In genomic region chr9:48058599-48058998, GRCm38 (mm10) we compare ENCODE assay signal across 10 mouse cellular contexts.
DNase-seq lines count a peak whose midpoint lies in the region; ATAC-seq and TF ChIP-seq lines count a peak whose summit lies in the region.
"Had no signal": no experiment of that assay in that cellular context is flagged by ENCODE, and none has a peak within 500 bp of the region (broad histone marks: within the 10 kb centered on the region; RNA-seq: fewer than 3 reads in every experiment).

No protein-coding gene starts in this region.

- H3K36me3 ChIP-seq in embryonic facial prominence, embryonic 10.5 days (replicated peaks) = no peaks in the 10 kb centered on the region
- H3K36me3 ChIP-seq in limb, embryonic 14.5 days (ENCODE audit: control insufficient read depth, insufficient read depth, low read length) = no peaks in the 10 kb centered on the region
- H3K36me3 ChIP-seq in intestine, embryonic 15.5 days = no peaks in the 10 kb centered on the region
- H3K36me3 ChIP-seq: limb, embryonic 13.5 days had no signal

- peaks cover 20% of the 10 kb centered on the region for H3K4me1 ChIP-seq in embryonic facial prominence, embryonic 10.5 days
- no peaks in the 10 kb centered on the region for H3K4me1 ChIP-seq in limb, embryonic 14.5 days (ENCODE audit: control insufficient read depth, insufficient read depth, low read length)
- H3K4me1 ChIP-seq in intestine, embryonic 15.5 days (replicated peaks) = no peaks in the 10 kb centered on the region
- H3K4me1 ChIP-seq: limb, embryonic 13.5 days had no signal

- TF ChIP-seq POLR2A in limb, embryonic 14.5 days (IDR thresholded peaks at IDR 0.05; ENCODE audit: borderline replicate concordance, extremely low read depth, insufficient read depth, insufficient read length) = no peak

- H3K27me3 ChIP-seq in embryonic facial prominence, embryonic 10.5 days (replicated peaks; ENCODE audit: low read depth, poor library complexity, severe bottlenecking) = no peaks in the 10 kb centered on the region
- H3K27me3 ChIP-seq in limb, embryonic 14.5 days (ENCODE audit: control insufficient read depth, insufficient read depth, low read length) = no peaks in the 10 kb centered on the region
- H3K27me3 ChIP-seq in intestine, embryonic 15.5 days (replicated peaks) = no peaks in the 10 kb centered on the region
- H3K27me3 ChIP-seq: limb, embryonic 13.5 days had no signal

- no peak overlapping the region for H3K4me2 ChIP-seq in limb, embryonic 14.5 days (replicated peaks; ENCODE audit: low read depth, low read length, severe bottlenecking)
- H3K4me2 ChIP-seq in intestine, embryonic 15.5 days (replicated peaks) = no peak overlapping the region
- H3K4me2 ChIP-seq: limb, embryonic 13.5 days had no signal

- no peak overlapping the region for H3K27ac ChIP-seq in embryonic facial prominence, embryonic 10.5 days (replicated peaks)
- H3K27ac ChIP-seq in limb, embryonic 14.5 days (replicated peaks; ENCODE audit: low read depth, low read length) = no peak overlapping the region
- no peak overlapping the region for H3K27ac ChIP-seq in intestine, embryonic 15.5 days
- H3K27ac ChIP-seq: limb, embryonic 13.5 days had no signal

- H3K4me3 ChIP-seq in embryonic facial prominence, embryonic 10.5 days = no peak overlapping the region
- no peak overlapping the region for H3K4me3 ChIP-seq in limb, embryonic 14.5 days (replicated peaks; ENCODE audit: low read length)
- H3K4me3 ChIP-seq in intestine, embryonic 15.5 days (replicated peaks) = no peak overlapping the region
- H3K4me3 ChIP-seq: limb, embryonic 13.5 days had no signal

- H3K9me3 ChIP-seq in embryonic facial prominence, embryonic 10.5 days = no peaks in the 10 kb centered on the region
- H3K9me3 ChIP-seq in limb, embryonic 14.5 days (ENCODE audit: control insufficient read depth, low read length) = no peaks in the 10 kb centered on the region
- no peaks in the 10 kb centered on the region for H3K9me3 ChIP-seq in intestine, embryonic 15.5 days
- H3K9me3 ChIP-seq: limb, embryonic 13.5 days had no signal

- ATAC-seq in limb, embryonic 14.5 days (ENCODE audit: low FRiP score, low read depth) = no peak
- no peak for ATAC-seq in intestine, embryonic 15.5 days

- 64% methylated on average over 8 of the region's 8 CpGs for WGBS in embryonic facial prominence, embryonic 10.5 days
- 34% methylated on average over 8 of the region's 8 CpGs for WGBS in limb, embryonic 14.5 days
- 41% methylated on average over 8 of the region's 8 CpGs for WGBS in intestine, embryonic 15.5 days

- peak; percentile 30 for DNase-seq in layer of hippocampus, adult 9-11 months
- no peak for DNase-seq in layer of hippocampus, postnatal 14 days (ENCODE audit: low spot score in 2 of 2)
- peak; percentile 87 for DNase-seq in adrenal gland, adult 2 months
- peak; percentile 36 for DNase-seq in embryonic facial prominence, embryonic 10.5 days (ENCODE audit: low spot score)
- DNase-seq in limb, embryonic 14.5 days (ENCODE audit: low spot score) = peak; percentile 12
- no peak for DNase-seq in thymus, adult 18-20 months
- DNase-seq: cerebellum, postnatal 14 days; thymus, postnatal 25 days had no signal

- no peak overlapping the region for H3K9ac ChIP-seq in limb, embryonic 14.5 days (ENCODE audit: low read depth, low read length, severe bottlenecking)
- H3K9ac ChIP-seq in intestine, embryonic 15.5 days = no peak overlapping the region
- H3K9ac ChIP-seq: limb, embryonic 13.5 days had no signal

Comparison
In these comparisons a context has a peak if more than half of its experiments do, and no peak if none do; other contexts are left out.
1. DNase-seq: peak in layer of hippocampus, adult 9-11 months (single experiment), adrenal gland, adult 2 months (single experiment), embryonic facial prominence, embryonic 10.5 days (single experiment) and limb, embryonic 14.5 days (single experiment); none in layer of hippocampus, postnatal 14 days (0 of 2) and thymus, adult 18-20 months (0 of 2).